Mouse (Mus musculus) heart, embryonic 15.5 days (tissue): ENCODE data around the gene Dync1i1. TPM values are rescaled to one million over a fixed set of nuclear protein-coding genes. Genes with fewer than 3 reads are reported as not detected.

Source experiments
- ATAC-seq: fragments of 200-750 bp; cut with Nextera tagmentation; replicated peaks from 2 replicates; pipeline ENCODE4 v1.8.0; 2017; ENCODE audit warnings: low read depth, moderate TSS enrichment; ENCODE audit not compliant: insufficient number of reproducible peaks, insufficient read depth, low FRiP score
- H3K27ac ChIP-seq: fragments of 300-500 bp; sonication (generic); 2 replicates; pipeline ENCODE4 v1.5.1; 2015; ENCODE audit warnings: mild to moderate bottlenecking, inconsistent platforms
- H3K27me3 ChIP-seq: fragments of 300-500 bp; sonication (generic); 2 replicates; pipeline ENCODE4 v1.6.1; 2015; ENCODE audit warnings: inconsistent platforms
- H3K36me3 ChIP-seq: fragments of 300-500 bp; sonication (generic); 2 replicates; pipeline ENCODE4 v1.6.1; 2015; ENCODE audit warnings: mild to moderate bottlenecking, inconsistent platforms
- H3K4me1 ChIP-seq: fragments of 300-500 bp; sonication (generic); replicated peaks from 2 replicates; pipeline ENCODE4 v1.6.1; 2015; ENCODE audit warnings: inconsistent platforms
- H3K4me2 ChIP-seq: fragments of 300-500 bp; sonication (generic); 2 replicates; pipeline ENCODE4 v1.6.1; 2015; ENCODE audit warnings: inconsistent platforms, mild to moderate bottlenecking, moderate library complexity
- H3K4me3 ChIP-seq: fragments of 300-500 bp; sonication (generic); 2 replicates; pipeline ENCODE4 v1.5.1; 2015; ENCODE audit warnings: mild to moderate bottlenecking, inconsistent platforms
- H3K9ac ChIP-seq: fragments of 300-500 bp; sonication (generic); 2 replicates; pipeline ENCODE4 v1.6.1; 2015; ENCODE audit warnings: mild to moderate bottlenecking, inconsistent platforms
- H3K9me3 ChIP-seq: fragments of 300-500 bp; sonication (generic); replicated peaks from 2 replicates; pipeline ENCODE4 v1.6.1; 2016; ENCODE audit warnings: inconsistent platforms
- WGBS: fragments of 180-500 bp; shearing (Covaris S2); methylation state at CpG from one replicate; pipeline ENCODE4 v1.1.7; 2015; ENCODE audit warnings: mixed read lengths; 5-methylcytosine and 5-hydroxymethylcytosine counted together
- polyA plus RNA-seq: library from polyadenylated mRNA; unstranded; fragments of >200 nt; fragmentation: Nextera tagmentation; extraction: Ambion mirVana; gene quantifications from 2 replicates; pipeline ENCODE4 v1.2.1, GENCODE M21; 2015

Gene Dync1i1
- polyA plus RNA-seq, 1 experiment from 2014 or later, result 1.6 TPM

DNA sequence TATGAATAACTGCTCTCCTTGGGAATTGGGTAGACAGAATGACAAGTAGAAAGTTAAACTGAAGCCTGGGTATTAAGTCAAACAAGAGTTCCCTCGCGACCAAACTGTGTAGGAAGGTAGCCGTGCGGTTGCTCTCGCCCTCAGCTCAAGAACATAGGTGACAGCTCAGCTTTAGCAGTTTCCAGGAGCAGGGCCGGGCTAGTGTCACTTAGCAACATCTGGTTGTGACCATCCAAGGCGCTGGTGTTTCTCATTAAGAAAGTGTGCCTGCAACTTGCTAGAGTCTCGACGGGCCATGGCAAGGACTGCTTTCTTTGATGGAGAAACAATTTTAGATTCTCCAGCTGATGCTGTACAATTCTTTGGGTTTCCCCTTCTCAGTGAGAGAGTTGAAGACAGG lies 291.5 kb downstream of the Dync1i1 start:
- Histone ChIP-seq H3K36me3 (no peaks in the 10 kb centered on the region), H3K9ac (no peak overlapping the region)

DNA sequence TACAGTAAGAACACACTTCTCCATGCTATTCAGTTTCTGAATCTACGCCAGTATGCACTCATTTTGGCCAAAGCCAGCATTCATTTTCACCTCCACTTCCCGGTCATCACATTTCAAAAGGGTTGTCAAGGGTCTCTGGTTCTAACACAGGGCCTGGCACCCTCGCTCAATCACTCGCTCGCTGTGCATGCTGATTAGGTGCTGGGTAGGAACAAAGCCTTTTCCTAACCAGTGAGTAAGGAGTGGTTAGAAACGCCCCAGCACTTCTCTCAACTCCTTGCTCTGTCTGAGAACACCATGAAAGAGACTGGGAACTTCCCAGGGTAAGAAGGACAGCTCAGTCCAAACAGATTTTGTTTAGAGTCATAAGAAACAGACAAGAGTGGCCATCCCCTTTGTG lies 298.5 kb downstream of the Dync1i1 start:
- H3K4me2 ChIP-seq, result no peak overlapping the region
- 44% methylated on average over 6 of the region's 6 CpGs for WGBS
- no peak for ATAC-seq
- H3K27me3 ChIP-seq, result no peaks in the 10 kb centered on the region
- H3K4me1 ChIP-seq, result peaks cover 4% of the 10 kb centered on the region; the same call in 1 of the 2 replicates
- no peaks in the 10 kb centered on the region for H3K9me3 ChIP-seq
- 0 out of 2 replicates have a peak overlapping the region, but pooled peaks have one; percentile 7 for H3K27ac ChIP-seq
- no peaks in the 10 kb centered on the region for H3K36me3 ChIP-seq
- no peak overlapping the region for H3K9ac ChIP-seq
- no peak overlapping the region for H3K4me3 ChIP-seq

More for the DNA sequence above, 291.5 kb downstream of the Dync1i1 start:
- no peaks in the 10 kb centered on the region for H3K9me3 ChIP-seq
- 0 out of 2 replicates have a peak, but pooled peaks cover 4% of the 10 kb centered on the region for H3K4me1 ChIP-seq
- no peak for ATAC-seq
- 0 out of 2 replicates have a peak overlapping the region, but pooled peaks have one; percentile 14 for H3K4me2 ChIP-seq
- H3K27ac ChIP-seq, result no peak overlapping the region
- 40% methylated on average over 9 of the region's 9 CpGs for WGBS
- H3K27me3 ChIP-seq, result no peaks in the 10 kb centered on the region
- no peak overlapping the region for H3K4me3 ChIP-seq

DNA sequence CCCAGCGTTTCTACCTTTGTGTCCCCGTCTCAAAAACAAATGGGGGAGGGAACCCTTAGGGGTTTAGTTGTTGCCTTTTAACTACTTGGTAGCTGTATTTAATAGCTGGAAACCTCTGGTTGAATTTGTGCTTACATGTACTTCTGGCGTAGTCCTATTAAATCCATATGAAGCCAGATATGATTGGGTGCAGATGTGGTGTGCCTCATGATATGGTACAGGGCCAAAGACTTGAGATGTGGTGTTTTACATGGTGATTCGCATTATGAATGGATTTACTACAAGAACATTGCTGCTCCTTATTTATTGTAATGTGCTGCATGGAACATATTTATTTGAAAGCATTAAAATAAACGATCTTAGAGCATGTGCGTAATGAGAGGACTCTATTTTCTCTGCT lies 302.2 kb downstream of the Dync1i1 start:
- Histone ChIP-seq H3K9ac (no peak overlapping the region), H3K9me3 (no peaks in the 10 kb centered on the region), H3K4me2 (no peak overlapping the region), H3K27ac (no peak overlapping the region), H3K36me3 (no peaks in the 10 kb centered on the region), H3K4me3 (no peak overlapping the region), H3K4me1 (peaks cover 4% of the 10 kb centered on the region; the same call in 1 of the 2 replicates), H3K27me3 (no peaks in the 10 kb centered on the region)
- WGBS, result 90% methylated on average over 6 of the region's 6 CpGs
- no peak for ATAC-seq

DNA sequence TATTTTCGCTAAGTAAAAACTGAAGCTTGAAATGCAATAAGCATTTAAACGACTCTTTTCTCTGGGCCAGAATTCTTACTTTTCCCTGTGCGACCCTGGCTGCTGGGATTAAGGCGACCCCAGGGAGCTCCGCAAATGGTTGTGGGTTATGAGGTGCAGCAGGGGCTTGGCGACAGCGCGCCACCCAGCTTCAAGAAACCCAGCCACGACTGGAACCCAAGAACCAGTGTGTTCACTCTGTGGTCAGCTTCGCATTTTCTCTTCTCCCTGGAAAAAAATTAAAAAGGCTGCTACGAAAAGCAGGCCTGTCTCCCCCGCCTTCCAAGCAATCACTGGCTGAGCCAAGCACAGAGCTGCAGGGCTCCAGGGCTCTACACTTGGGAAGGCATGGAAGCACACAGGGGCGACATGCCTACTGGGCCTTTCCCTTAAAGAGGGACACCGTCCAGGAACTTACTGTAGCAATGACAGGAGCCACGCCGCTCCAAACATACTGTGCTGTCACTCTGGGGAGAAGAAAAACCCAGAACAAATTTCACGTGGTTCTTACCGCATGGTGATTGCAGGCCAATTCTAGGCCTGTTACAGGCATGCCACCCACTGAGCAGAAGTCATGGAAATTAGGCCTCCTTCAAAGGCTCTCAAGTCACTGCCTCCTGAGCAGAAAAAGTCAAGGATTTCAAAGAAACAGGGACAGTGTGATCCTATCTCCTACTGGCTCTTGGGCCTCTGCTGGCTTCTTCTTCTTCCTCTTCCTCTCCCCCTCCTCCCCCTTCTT lies 313.5 kb downstream of the Dync1i1 start:
- Histone ChIP-seq H3K27me3 (no peaks in the 10 kb centered on the region), H3K27ac (no peak overlapping the region), H3K9ac (no peak overlapping the region), H3K4me2 (no peak overlapping the region), H3K36me3 (no peaks in the 10 kb centered on the region), H3K9me3 (no peaks in the 10 kb centered on the region), H3K4me1 (0 out of 2 replicates have a peak, but pooled peaks cover 2% of the 10 kb centered on the region), H3K4me3 (no peak overlapping the region)
- no peak for ATAC-seq
- 56% methylated on average over 18 of the region's 18 CpGs for WGBS

DNA sequence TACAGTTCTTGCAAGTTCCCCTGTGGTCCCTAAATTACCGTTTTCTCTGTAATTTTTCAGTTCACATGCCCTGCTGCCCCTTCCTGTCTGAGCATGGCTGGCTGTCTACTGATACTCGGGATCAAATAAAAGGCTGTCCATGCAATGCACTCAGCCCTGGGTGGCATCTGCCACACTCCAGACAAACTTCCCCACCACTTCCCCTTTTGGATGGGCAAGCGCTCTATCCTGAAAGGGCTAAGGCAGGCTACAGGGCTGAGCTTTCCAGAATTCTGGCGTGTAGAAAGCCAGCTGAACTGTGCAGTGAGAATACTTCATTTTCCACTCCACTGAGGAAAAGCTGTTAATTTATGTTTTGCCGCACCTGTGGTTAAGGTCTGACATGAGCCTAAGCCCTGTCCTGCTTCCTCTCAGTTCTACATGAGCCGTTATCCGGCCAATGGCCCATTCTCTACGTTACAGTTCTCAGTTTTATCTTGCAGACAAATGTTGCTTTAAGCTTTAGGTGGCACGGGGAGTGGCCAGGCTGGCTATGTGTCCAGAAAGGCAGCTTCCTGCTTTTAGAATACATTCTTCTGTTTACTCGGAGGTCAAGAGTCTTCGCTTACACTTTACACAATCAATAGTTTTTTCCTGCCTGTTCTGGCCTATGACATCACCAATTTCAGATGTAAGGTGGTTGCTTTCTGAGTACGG lies 321.4 kb downstream of the Dync1i1 start:
- 0 out of 2 replicates have a peak, but pooled peaks cover 2% of the 10 kb centered on the region for H3K4me1 ChIP-seq
- no peak overlapping the region for H3K4me3 ChIP-seq
- H3K4me2 ChIP-seq, result no peak overlapping the region
- no peaks in the 10 kb centered on the region for H3K27me3 ChIP-seq
- H3K9ac ChIP-seq, result no peak overlapping the region
- no peak for ATAC-seq
- 63% methylated on average over 12 of the region's 12 CpGs for WGBS
- H3K36me3 ChIP-seq, result peaks cover 4% of the 10 kb centered on the region; the same call in 1 of the 2 replicates
- H3K9me3 ChIP-seq, result no peaks in the 10 kb centered on the region
- no peak overlapping the region for H3K27ac ChIP-seq

DNA sequence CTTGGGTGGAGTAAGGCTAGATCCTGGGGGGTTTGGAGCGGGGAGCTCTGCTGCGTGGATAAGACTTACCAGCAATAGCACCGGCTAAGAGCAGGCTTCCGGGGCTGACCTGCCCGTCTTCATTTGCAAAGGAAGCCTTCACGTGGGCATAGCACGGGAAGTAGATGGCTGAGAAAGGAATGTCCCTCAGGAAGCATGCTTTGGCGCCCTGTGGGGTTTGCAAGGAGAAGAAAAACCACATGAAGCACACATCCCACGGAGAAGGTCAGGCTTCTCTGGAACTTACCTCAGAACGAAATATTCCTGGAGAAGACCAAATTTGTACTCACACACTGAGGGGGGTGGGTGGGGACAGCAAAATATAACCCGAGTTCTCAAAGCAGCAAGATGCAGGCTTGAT lies 327.3 kb downstream of the Dync1i1 start:
- no peak overlapping the region for H3K27ac ChIP-seq
- no peak overlapping the region for H3K4me2 ChIP-seq
- H3K9me3 ChIP-seq, result no peaks in the 10 kb centered on the region
- H3K27me3 ChIP-seq, result no peaks in the 10 kb centered on the region
- ATAC-seq, result no peak
- H3K4me3 ChIP-seq, result no peak overlapping the region
- H3K36me3 ChIP-seq, result peaks cover 4% of the 10 kb centered on the region; the same call in 1 of the 2 replicates
- WGBS, result 53% methylated on average over 11 of the region's 11 CpGs
- peaks cover 12% of the 10 kb centered on the region for H3K4me1 ChIP-seq
- H3K9ac ChIP-seq, result no peak overlapping the region

DNA sequence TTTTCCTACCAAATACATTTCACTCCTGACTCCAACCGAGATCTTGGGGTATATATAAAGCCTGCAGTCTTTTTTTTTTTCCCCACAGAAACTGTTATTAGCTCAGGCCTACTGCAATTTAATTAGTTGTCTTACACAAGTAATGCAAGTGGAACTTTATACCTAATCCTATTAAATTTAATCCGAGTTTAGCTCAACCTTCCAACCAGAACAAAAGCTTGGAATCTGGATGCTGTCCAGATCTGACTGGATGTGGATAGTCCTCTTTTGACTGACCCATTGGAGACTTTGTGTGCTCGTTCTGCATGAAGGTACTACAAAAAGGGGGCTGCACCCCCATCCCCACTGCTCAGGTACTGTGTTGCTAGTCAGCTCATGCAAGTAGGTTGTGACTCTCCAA lies 328.5 kb downstream of the Dync1i1 start:
- no peak overlapping the region for H3K4me2 ChIP-seq
- H3K36me3 ChIP-seq, result peaks cover 4% of the 10 kb centered on the region; the same call in 1 of the 2 replicates
- peaks cover 16% of the 10 kb centered on the region for H3K4me1 ChIP-seq
- no peak overlapping the region for H3K4me3 ChIP-seq
- no peaks in the 10 kb centered on the region for H3K9me3 ChIP-seq
- ATAC-seq, result no peak
- no peak overlapping the region for H3K9ac ChIP-seq
- 71% methylated on average over 3 of the region's 3 CpGs for WGBS
- H3K27ac ChIP-seq, result no peak overlapping the region
- H3K27me3 ChIP-seq, result no peaks in the 10 kb centered on the region

DNA sequence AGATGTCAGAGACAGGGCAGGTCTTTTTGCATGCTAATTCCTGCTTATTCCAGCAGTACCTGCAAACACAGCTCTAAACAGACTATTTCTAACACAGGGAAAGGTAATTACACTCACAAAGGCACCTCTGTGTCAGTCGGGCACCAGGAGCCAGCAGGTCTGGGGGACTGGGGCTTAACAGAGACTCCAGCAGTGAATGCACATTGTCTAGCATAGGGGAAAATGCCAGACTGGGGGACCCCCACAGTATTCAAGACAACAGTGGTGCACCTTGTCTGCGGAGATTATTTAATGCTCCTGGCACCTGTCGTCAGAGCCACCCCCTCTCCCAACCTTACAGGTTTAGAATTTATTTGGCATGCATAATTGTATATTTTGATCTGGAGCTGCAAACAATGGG lies 333.1 kb downstream of the Dync1i1 start:
- Histone ChIP-seq H3K27ac (no peak overlapping the region), H3K27me3 (no peaks in the 10 kb centered on the region), H3K4me1 (peaks cover 16% of the 10 kb centered on the region), H3K9ac (no peak overlapping the region), H3K9me3 (no peaks in the 10 kb centered on the region), H3K4me2 (no peak overlapping the region), H3K4me3 (no peak overlapping the region), H3K36me3 (no peaks in the 10 kb centered on the region)
- ATAC-seq, result no peak
- WGBS, result 61% methylated on average over 3 of the region's 3 CpGs

DNA sequence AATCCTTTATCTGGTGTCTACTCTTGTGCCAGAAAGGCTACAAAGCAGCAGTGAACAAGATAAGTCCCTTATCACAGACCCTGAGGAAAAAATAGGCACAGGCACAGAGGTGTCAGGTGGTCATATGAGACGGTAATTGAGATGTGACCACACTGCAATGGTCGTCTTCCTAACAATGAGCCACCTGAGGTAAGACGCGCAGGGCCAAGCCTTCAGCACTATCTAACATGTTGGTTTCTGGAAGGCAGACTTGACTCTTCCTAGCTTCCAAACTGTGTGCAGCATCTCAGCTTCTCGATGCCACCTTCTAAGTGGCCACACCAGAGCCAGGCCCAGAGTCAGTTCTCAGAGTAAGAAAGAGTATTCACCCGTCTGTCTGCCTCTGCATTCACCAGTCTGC lies 341.8 kb downstream of the Dync1i1 start:
- H3K4me2 ChIP-seq, result no peak overlapping the region
- WGBS, result 58% methylated on average over 6 of the region's 6 CpGs
- H3K27ac ChIP-seq, result 0 out of 2 replicates have a peak overlapping the region, but pooled peaks have one; percentile 11
- H3K9ac ChIP-seq, result no peak overlapping the region
- peaks cover 16% of the 10 kb centered on the region for H3K4me1 ChIP-seq
- no peak overlapping the region for H3K4me3 ChIP-seq
- H3K27me3 ChIP-seq, result no peaks in the 10 kb centered on the region
- no peaks in the 10 kb centered on the region for H3K36me3 ChIP-seq
- no peak for ATAC-seq
- no peaks in the 10 kb centered on the region for H3K9me3 ChIP-seq

DNA sequence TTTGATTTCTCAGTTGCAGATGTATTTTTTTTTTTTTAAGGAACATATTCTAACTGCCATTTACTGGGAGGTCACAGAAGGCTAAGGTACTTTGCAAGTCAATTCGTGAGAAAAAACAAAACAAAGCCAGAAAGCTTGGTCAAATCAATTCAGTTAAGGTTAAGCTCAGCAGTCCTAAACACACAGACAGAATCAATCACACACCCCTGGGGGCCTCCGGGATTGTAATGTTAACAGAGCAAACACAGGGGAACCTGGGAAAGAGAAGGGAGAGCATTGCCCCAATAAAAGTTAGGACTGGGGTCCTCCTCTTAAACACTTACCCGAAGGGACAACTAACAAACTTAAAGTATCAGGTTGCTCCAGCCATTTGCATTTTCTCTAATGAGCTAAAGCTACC lies 344.6 kb downstream of the Dync1i1 start:
- Histone ChIP-seq H3K4me3 (no peak overlapping the region), H3K9me3 (no peaks in the 10 kb centered on the region), H3K4me2 (no peak overlapping the region), H3K27ac (no peak overlapping the region), H3K4me1 (peaks cover 12% of the 10 kb centered on the region), H3K27me3 (no peaks in the 10 kb centered on the region), H3K36me3 (no peaks in the 10 kb centered on the region), H3K9ac (no peak overlapping the region)
- WGBS, result 35% methylated on average over 3 of the region's 3 CpGs
- ATAC-seq, result no peak

DNA sequence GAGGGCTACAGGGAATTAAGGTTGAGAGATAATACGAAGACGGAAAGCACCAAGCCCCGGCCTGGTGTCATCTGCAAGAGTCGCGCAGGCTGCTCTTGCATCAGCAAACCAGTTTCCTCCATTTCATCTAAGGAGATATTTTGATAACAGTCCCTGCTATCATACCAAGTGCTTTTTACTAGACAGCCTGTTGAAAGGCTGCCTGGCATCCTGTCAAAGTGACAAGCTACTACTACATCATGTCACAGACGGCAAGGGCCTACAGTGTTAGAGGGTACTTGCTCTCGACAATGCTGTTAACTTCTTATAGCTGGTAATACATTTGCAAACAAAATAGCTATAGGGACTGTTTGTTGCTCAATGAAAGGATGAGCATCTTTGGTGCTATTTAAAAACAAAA lies 345.6 kb downstream of the Dync1i1 start:
- Histone ChIP-seq H3K9me3 (no peaks in the 10 kb centered on the region), H3K4me3 (no peak overlapping the region), H3K4me2 (no peak overlapping the region), H3K27me3 (no peaks in the 10 kb centered on the region), H3K4me1 (peaks cover 9% of the 10 kb centered on the region), H3K27ac (no peak overlapping the region), H3K9ac (no peak overlapping the region), H3K36me3 (no peaks in the 10 kb centered on the region)
- ATAC-seq, result no peak
- 47% methylated on average over 7 of the region's 7 CpGs for WGBS
